Mouse (Mus musculus) embryonic facial prominence, embryonic 11.5 days (tissue): ENCODE measurements at regions not wholly inside any gene's neighbourhood (a gene's known extent, or its start where the extent isn't known, plus 50 kb on each side); places are given as distances from the start of the nearest gene placed in this dataset.

Experiments
- ATAC-seq: fragments of 200-750 bp; cut with Nextera tagmentation; replicated peaks from 2 replicates; pipeline ENCODE4 v1.8.0; 2017; ENCODE audit warnings: low read depth; ENCODE audit not compliant: insufficient number of reproducible peaks, low FRiP score, low TSS enrichment
- DNase-seq: peaks from one replicate; pipeline ENCODE4 v3.0.0-alpha.2; 2015; ENCODE audit warnings: low spot score
- H3K27ac ChIP-seq: fragments of 300-500 bp; sonication (generic); replicated peaks from 2 replicates; pipeline ENCODE4 v1.5.1; 2014; ENCODE audit warnings: mild to moderate bottlenecking, low read depth, low read length, control low read depth
- H3K27me3 ChIP-seq: fragments of 300-500 bp; sonication (generic); 2 replicates; pipeline ENCODE4 v1.6.1; 2014; ENCODE audit warnings: mild to moderate bottlenecking, low read length, moderate library complexity, mixed read lengths; ENCODE audit not compliant: control insufficient read depth, insufficient read depth
- H3K36me3 ChIP-seq: fragments of 300-500 bp; sonication (generic); replicated peaks from 2 replicates; pipeline ENCODE4 v1.6.1; 2014; ENCODE audit warnings: low read depth, mild to moderate bottlenecking, low read length, moderate library complexity, mixed read lengths; ENCODE audit not compliant: control insufficient read depth, insufficient read depth
- H3K4me1 ChIP-seq: fragments of 300-500 bp; sonication (generic); 2 replicates; pipeline ENCODE4 v1.6.1; 2014; ENCODE audit warnings: low read length, mixed read lengths; ENCODE audit not compliant: control insufficient read depth, insufficient read depth
- H3K4me2 ChIP-seq: fragments of 300-500 bp; sonication (generic); 2 replicates; pipeline ENCODE4 v1.6.1; 2014; ENCODE audit warnings: low read depth, mild to moderate bottlenecking, control low read depth, low read length, moderate library complexity
- H3K4me3 ChIP-seq: fragments of 300-500 bp; sonication (generic); 2 replicates; pipeline ENCODE4 v1.5.1; 2014; ENCODE audit warnings: low read depth, low read length, control low read depth
- H3K9ac ChIP-seq: fragments of 300-500 bp; sonication (generic); replicated peaks from 2 replicates; pipeline ENCODE4 v1.6.1; 2014; ENCODE audit warnings: mild to moderate bottlenecking, control low read depth, low read length
- H3K9me3 ChIP-seq: fragments of 300-500 bp; sonication (generic); replicated peaks from 2 replicates; pipeline ENCODE4 v1.6.1; 2016; ENCODE audit warnings: mild to moderate bottlenecking, low read length, inconsistent platforms, mixed read lengths; ENCODE audit not compliant: control insufficient read depth
- WGBS: fragments of 180-500 bp; shearing (Covaris S2); extraction: QIAGEN DNeasy Blood & Tissue Kit; methylation state at CpG from one replicate; pipeline ENCODE4 v1.1.7; 2014; 5-methylcytosine and 5-hydroxymethylcytosine counted together

DNA sequence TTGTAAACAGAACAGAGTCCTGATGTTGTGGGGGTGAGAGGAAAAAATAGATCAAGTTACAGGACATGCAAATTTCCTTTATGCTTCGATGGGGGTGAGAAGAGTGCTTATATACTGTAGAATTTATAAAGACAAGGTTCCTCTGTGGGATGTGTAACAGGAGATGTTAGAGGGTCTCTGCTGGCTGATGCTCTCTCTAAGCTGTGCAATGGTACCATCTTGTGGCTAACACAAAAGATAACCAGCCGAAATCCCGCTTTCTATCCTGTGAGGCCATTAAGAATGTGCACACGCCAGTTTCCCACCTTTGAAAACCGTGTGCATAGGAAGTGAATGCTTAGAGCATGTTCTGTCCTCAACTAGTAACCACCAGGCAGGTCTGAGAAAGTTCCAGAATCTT, 66.6 kb upstream of the Slc1a1 start:
- H3K9me3 ChIP-seq, result no peaks in the 10 kb centered on the region
- no peak overlapping the region for H3K27ac ChIP-seq
- no peak overlapping the region for H3K4me2 ChIP-seq
- H3K4me1 ChIP-seq, result no peaks in the 10 kb centered on the region
- ATAC-seq, result no peak
- no peaks in the 10 kb centered on the region for H3K27me3 ChIP-seq
- no peaks in the 10 kb centered on the region for H3K36me3 ChIP-seq
- peak; percentile 66 for DNase-seq
- no peak overlapping the region for H3K4me3 ChIP-seq
- no peak overlapping the region for H3K9ac ChIP-seq
- WGBS, result 57% methylated on average over 5 of the region's 5 CpGs

DNA sequence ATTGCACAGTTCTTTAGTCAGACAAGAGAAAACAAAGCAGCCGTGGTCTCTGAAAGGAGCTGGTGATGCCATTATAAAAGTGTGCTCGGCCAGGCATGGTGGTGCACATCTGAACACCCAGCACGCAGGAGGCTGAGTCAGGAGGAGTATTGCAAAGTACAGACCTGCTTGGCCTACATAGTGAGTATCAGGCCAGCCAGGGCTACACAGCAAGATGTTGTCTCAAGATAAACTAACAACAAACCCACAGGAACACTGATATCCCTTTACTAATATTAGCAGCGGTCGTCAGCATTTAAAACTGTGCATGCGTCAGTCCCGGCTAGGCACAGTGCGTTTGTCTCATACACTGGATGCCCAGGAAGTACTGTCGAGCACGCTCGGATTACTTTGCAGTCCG, 64.4 kb upstream of the Slc1a1 start:
- Histone ChIP-seq H3K9ac (no peak overlapping the region), H3K4me1 (no peaks in the 10 kb centered on the region), H3K36me3 (no peaks in the 10 kb centered on the region), H3K27ac (no peak overlapping the region), H3K4me2 (no peak overlapping the region), H3K4me3 (no peak overlapping the region), H3K9me3 (no peaks in the 10 kb centered on the region), H3K27me3 (no peaks in the 10 kb centered on the region)
- ATAC-seq (no peak), DNase-seq (no peak)
- WGBS, result 86% methylated on average over 12 of the region's 12 CpGs

DNA sequence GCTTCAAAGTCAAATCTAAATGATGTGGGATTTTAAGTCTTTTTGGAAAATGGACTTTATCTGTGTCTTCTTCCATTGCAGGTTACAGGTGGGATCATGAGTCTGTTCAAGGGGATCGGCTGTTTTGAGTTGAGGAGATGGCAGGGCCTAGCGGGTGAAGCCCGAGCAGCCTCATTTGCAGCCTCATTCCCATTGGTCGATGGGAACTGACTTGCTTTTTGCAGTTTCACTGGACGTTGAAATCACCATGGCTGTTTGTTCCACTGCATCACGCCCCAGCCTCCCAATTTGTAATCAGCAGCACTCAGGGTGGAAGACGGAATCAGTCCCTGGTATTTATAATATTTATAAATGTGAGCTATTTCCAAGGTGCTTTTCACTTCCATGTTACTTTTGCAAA, 63.0 kb upstream of the Slc1a1 start:
- ATAC-seq (no peak), DNase-seq (peak; percentile 19)
- no peak overlapping the region for H3K9ac ChIP-seq
- no peak overlapping the region for H3K27ac ChIP-seq
- H3K4me2 ChIP-seq, result no peak overlapping the region
- H3K9me3 ChIP-seq, result no peaks in the 10 kb centered on the region
- 30% methylated on average over 7 of the region's 7 CpGs for WGBS
- H3K4me3 ChIP-seq, result no peak overlapping the region
- no peaks in the 10 kb centered on the region for H3K27me3 ChIP-seq
- no peaks in the 10 kb centered on the region for H3K36me3 ChIP-seq
- no peaks in the 10 kb centered on the region for H3K4me1 ChIP-seq

DNA sequence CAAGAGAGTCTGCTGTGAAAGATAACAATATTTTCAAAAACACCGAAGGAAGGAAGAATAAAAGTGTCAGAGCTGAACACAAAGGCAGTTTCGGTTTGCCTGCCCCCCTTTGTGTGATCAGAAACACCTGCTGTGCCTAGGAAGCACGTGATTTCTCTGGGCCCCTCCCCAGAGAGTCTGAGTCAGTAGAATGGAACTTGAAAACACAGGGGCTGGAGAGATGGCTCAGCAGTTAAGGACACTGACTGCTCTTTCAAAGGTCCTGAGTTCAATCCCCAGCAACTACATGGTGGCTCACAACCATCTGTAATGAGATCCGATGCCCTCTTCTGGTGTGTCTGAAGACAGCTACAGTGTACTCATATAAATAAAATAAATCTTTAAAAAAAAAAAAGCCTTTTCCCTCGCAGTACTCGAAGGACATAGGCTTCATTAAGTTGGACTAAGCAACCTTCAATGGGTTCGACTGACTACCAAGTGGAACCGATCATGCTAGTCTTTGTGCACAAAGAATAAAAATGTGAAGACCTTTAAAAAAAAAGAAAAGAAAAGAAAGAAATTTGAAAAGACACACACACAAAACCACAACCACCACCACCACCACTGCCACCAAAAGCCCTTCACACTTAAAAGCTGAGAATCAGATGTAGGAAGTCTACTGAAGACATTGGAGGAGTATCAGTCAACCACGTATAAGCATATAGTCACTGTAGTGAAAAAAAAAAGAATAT, 61.8 kb upstream of the Slc1a1 start:
- H3K4me1 ChIP-seq, result no peaks in the 10 kb centered on the region
- DNase-seq, result no peak
- WGBS, result 60% methylated on average over 9 of the region's 9 CpGs
- no peak overlapping the region for H3K9ac ChIP-seq
- H3K27me3 ChIP-seq, result no peaks in the 10 kb centered on the region
- no peak for ATAC-seq
- H3K27ac ChIP-seq, result no peak overlapping the region
- H3K36me3 ChIP-seq, result no peaks in the 10 kb centered on the region
- H3K4me3 ChIP-seq, result no peak overlapping the region
- no peaks in the 10 kb centered on the region for H3K9me3 ChIP-seq
- no peak overlapping the region for H3K4me2 ChIP-seq

DNA sequence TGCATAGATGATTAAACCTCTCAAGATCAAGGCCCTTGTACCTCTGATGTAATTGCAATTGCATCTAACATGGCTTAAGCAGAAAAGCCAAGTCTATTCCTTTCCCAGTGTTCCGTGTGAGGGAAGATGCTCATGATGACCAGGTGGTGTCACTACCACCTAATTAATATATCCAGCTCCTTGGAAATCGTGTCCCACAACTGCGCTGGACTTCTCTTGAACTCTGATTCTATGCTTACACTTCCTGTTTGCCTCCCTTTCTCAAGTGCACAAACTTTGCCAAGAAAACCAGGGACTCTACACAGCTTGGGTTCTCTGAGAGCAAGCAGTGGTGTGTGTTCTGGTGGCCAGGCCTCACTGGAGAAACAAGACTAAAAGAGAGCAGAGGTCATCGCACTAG, 58.0 kb upstream of the Slc1a1 start:
- Histone ChIP-seq H3K36me3 (no peaks in the 10 kb centered on the region), H3K27ac (no peak overlapping the region), H3K4me1 (no peaks in the 10 kb centered on the region), H3K9me3 (no peaks in the 10 kb centered on the region), H3K4me3 (no peak overlapping the region), H3K27me3 (no peaks in the 10 kb centered on the region), H3K9ac (no peak overlapping the region), H3K4me2 (no peak overlapping the region)
- ATAC-seq, result no peak
- WGBS, result 35% methylated on average over 4 of the region's 4 CpGs
- DNase-seq, result peak; percentile 45

DNA sequence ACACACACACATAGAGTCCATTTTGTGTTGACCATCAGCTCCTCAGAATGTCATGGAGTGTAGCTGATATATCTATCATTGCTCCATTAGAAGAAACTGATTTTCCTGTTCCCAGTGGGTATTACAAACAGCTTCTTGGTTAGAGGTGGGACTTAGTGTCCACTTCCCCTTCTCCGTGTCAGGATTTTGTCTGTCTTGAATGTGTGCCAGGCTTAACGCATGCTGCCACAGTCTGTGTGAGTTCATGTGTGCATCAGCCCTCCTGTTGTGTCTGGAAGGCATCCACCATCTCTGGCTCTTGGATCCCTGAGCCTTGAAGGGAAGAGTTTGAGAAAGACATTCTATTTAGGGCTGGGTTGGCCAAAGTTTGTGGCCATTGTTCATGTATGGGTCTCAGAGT, 57.2 kb upstream of the Slc1a1 start:
- no peak overlapping the region for H3K9ac ChIP-seq

DNA sequence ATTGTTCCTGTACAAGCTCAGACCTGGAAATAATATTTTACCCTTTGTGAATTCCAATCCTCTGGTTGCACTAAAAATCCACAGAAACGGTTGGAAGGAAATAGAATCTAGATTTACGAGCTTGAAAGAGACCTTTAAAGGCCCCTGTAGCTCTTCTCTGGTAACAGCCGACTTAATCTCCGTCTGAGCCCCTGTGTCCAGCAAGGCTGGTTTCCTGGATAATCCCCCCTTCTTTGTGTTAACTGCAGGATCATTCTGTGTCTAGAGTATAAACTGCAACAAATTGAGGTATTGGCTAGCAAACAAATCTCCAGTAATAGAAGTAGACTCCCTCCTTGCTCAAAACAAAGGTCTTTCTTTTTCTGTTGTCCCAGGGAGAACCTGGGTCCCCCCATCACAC, 56.5 kb upstream of the Slc1a1 start:
- DNase-seq, result no peak

More for the DNA sequence above, 57.2 kb upstream of the Slc1a1 start:
- WGBS, result 79% methylated on average over 2 of the region's 2 CpGs
- Histone ChIP-seq H3K27ac (no peak overlapping the region), H3K27me3 (no peaks in the 10 kb centered on the region), H3K36me3 (no peaks in the 10 kb centered on the region), H3K9me3 (no peaks in the 10 kb centered on the region), H3K4me1 (no peaks in the 10 kb centered on the region), H3K4me3 (no peak overlapping the region), H3K4me2 (no peak overlapping the region)
- ATAC-seq (no peak), DNase-seq (no peak)

DNA sequence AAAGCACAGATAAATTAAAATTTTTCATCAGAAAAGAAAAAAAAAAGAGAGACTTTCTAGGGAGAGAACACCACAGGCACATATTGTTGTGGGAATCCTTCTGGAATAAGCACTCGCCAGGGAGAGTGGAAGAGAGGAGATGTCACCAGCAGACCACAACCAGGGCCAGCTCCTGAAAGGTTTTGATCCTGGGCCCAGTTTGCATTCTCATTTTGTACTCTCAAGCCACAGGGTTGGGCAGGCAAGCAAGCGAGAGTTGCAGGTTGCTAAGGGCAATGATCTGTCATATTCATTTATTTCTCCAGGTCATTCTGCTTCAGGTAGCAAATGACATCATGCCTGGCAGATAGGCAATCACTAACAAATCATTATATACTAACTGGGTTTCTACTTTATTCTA, 52.9 kb upstream of the Slc1a1 start:
- H3K9me3 ChIP-seq, result no peaks in the 10 kb centered on the region
- WGBS, result 83% methylated on average over 2 of the region's 2 CpGs

More for the DNA sequence above, 56.5 kb upstream of the Slc1a1 start:
- Histone ChIP-seq H3K27ac (no peak overlapping the region), H3K9me3 (no peaks in the 10 kb centered on the region), H3K36me3 (no peaks in the 10 kb centered on the region), H3K27me3 (no peaks in the 10 kb centered on the region), H3K4me1 (no peaks in the 10 kb centered on the region), H3K9ac (no peak overlapping the region), H3K4me3 (no peak overlapping the region), H3K4me2 (no peak overlapping the region)
- no peak for ATAC-seq
- 56% methylated on average over 4 of the region's 4 CpGs for WGBS

More for the DNA sequence above, 52.9 kb upstream of the Slc1a1 start:
- Histone ChIP-seq H3K4me3 (no peak overlapping the region), H3K4me2 (no peak overlapping the region), H3K27ac (no peak overlapping the region), H3K36me3 (no peaks in the 10 kb centered on the region), H3K27me3 (no peaks in the 10 kb centered on the region), H3K9ac (no peak overlapping the region), H3K4me1 (no peaks in the 10 kb centered on the region)
- DNase-seq (no peak), ATAC-seq (no peak)
